Mouse (Mus musculus): ENCODE measurements around the gene Tmem131. TPM values are rescaled to one million over a fixed set of nuclear protein-coding genes. Genes with fewer than 3 reads are reported as not detected.
A peak's percentile ranks its signal among the peaks of the same experiment; 100 is the strongest.

Tmem131 gene
- polyA plus RNA-seq, 1 experiment from 2014 or later, result 19.9 TPM

DNA sequence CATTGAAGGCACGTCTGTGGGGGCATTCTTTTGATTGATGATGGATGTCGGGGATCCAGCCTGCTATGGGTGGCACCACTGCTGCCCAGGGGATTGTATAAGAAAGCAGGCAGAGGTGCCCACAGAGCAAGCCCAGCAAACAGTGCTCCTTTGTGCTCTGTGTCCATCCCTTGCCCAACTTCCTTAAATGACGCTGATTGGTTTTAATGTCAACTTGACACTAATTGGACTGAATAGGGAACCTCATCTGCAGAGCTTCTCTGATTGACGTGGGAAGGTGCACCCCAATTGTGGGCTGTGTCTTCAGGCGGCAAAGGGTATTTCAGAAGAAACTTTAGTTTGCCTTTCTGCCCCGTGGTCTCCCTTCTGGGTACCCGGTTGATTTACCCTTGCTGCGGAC, 154.1 kb downstream of the Tmem131 start:
- Histone ChIP-seq H3K4me2 (replicated peaks) (no peak overlapping the region), H3K27ac (no peak overlapping the region), H3K36me3 (peaks cover 37% of the 10 kb centered on the region), H3K4me1 (no peaks in the 10 kb centered on the region), H3K9me3 (no peaks in the 10 kb centered on the region), H3K27me3 (no peaks in the 10 kb centered on the region), H3K9ac (no peak overlapping the region), H3K4me3 (no peak overlapping the region)
- no peak for ATAC-seq (ENCODE audit: insufficient number of reproducible peaks, insufficient read depth, low FRiP score, low TSS enrichment)
- 73% methylated on average over 8 of the region's 8 CpGs for WGBS

- no peaks in the 10 kb centered on the region for H3K4me1 ChIP-seq
- no peak overlapping the region for H3K4me3 ChIP-seq
- no peak overlapping the region for H3K27ac ChIP-seq
- 92% methylated on average over 7 of the region's 7 CpGs for WGBS
- no peak overlapping the region for H3K4me2 ChIP-seq (replicated peaks)
- H3K27me3 ChIP-seq, result peaks cover 3% of the 10 kb centered on the region; the same call in 1 of the 2 replicates
- H3K9me3 ChIP-seq, result no peaks in the 10 kb centered on the region
- ATAC-seq (ENCODE audit: insufficient number of reproducible peaks, insufficient read depth, low FRiP score, low TSS enrichment), result no peak
- no peak overlapping the region for H3K9ac ChIP-seq
- H3K36me3 ChIP-seq, result peaks cover 11% of the 10 kb centered on the region; the same call in 1 of the 2 replicates
Observed at GRCm38 (mm10) chr1:36786377-36786776, 157.1 kb downstream of the Tmem131 start.

DNA sequence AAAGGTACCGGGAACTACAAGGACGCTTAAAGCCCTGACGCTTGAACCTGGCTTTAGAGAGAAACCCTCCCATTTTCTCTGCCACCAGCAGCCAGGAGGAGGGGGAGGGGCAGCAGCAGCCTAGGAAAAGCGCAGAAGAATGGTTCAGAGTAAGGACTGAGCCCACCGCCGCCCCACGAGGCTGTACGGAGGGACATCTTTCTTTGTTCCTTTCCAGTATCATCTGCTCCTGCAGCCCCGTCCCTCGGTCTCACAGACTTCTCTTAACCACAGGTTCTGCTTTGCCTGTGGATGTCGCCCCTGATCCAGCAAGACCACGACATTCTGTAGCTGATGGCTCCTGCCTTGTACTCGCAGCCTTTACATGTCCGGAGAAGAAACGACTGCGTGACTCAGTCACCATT, 158.2 kb downstream of the Tmem131 start:
- Histone ChIP-seq H3K9me3 (no peaks in the 10 kb centered on the region), H3K36me3 (0 out of 2 replicates have a peak, but pooled peaks cover 2% of the 10 kb centered on the region), H3K27ac (no peak overlapping the region), H3K9ac (peak overlapping the region; percentile 8; the same call in 1 of the 2 replicates), H3K4me2 (replicated peaks) (peak overlapping the region; percentile 77), H3K4me3 (peak overlapping the region; percentile 35), H3K27me3 (peaks cover 3% of the 10 kb centered on the region; the same call in 1 of the 2 replicates), H3K4me1 (no peaks in the 10 kb centered on the region)
- ATAC-seq (ENCODE audit: insufficient number of reproducible peaks, insufficient read depth, low FRiP score, low TSS enrichment), result no peak
- 2% methylated on average over 16 of the region's 16 CpGs for WGBS

DNA sequence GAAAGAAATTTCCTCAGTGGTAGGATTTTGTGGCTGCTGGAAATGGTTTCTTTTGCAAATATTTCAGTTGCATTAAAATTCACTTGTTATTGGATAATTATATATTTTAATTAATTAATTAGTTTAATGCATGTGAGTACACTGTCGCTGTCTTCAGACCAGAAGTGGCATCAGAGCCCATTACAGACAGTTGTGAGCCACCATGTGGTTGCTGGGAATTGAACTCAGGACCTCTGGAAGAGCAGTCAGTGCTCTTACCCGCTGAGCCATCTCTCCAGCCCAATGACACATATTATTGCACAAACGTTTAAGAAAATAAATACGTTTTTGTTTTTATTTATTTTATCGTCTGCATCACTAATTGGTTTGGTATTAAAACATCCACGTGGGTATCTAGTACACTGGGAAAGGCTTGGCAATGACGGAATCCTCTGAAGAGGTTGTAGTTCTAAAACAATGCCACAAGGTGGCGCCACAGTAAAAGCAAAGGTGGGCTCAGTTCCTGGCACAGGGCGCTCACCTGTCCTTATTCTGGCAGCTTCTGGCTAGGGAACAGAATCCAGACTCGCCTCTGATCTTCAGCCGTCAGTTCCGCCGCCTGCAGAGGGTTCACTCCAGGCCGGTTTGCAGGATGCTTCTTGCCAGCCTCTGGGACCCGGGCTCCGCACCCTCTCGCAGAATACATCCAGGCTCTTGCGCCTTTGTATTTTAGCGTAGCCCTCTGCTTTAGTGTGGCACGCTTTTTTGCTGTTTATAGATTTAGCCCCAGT, 158.9 kb downstream of the Tmem131 start:
- 3% methylated on average over 20 of the region's 20 CpGs for WGBS
- ATAC-seq (ENCODE audit: insufficient number of reproducible peaks, insufficient read depth, low FRiP score, low TSS enrichment), result peak; percentile 68
- Histone ChIP-seq H3K9ac (peak overlapping the region; percentile 8; the same call in 1 of the 2 replicates), H3K27me3 (peaks cover 3% of the 10 kb centered on the region; the same call in 1 of the 2 replicates), H3K4me2 (replicated peaks) (peak overlapping the region; percentile 77), H3K27ac (no peak overlapping the region), H3K36me3 (no peaks in the 10 kb centered on the region), H3K4me1 (no peaks in the 10 kb centered on the region), H3K4me3 (peak overlapping the region; percentile 35), H3K9me3 (no peaks in the 10 kb centered on the region)

GRCm38 (mm10) chr1:36782476-36782875, 161.0 kb downstream of the Tmem131 start:
- H3K9me3 ChIP-seq, result no peaks in the 10 kb centered on the region

DNA sequence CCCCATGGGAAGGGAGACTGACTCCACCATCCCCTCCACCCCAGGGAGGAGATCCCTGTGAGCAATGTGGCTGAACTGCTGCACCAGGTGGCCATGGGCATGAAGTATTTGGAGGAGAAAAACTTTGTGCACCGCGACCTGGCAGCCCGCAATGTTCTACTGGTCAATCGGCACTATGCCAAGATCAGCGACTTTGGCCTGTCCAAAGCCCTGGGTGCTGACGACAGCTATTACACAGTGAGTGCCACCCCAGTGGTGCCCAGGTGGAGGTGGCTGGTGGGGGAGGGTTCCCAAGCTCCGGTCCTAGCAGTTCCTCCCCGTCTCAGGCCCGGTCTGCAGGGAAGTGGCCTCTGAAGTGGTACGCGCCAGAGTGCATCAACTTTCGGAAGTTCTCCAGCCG, 162.7 kb downstream of the Tmem131 start:
- Histone ChIP-seq H3K27me3 (peaks cover 3% of the 10 kb centered on the region; the same call in 1 of the 2 replicates), H3K9me3 (no peaks in the 10 kb centered on the region)
- WGBS, result 92% methylated on average over 13 of the region's 13 CpGs

More at GRCm38 (mm10) chr1:36782476-36782875, 161.0 kb downstream of the Tmem131 start:
- Histone ChIP-seq H3K36me3 (no peaks in the 10 kb centered on the region), H3K9ac (no peak overlapping the region), H3K27me3 (peaks cover 3% of the 10 kb centered on the region; the same call in 1 of the 2 replicates), H3K4me3 (no peak overlapping the region), H3K4me1 (no peaks in the 10 kb centered on the region), H3K4me2 (replicated peaks) (no peak overlapping the region), H3K27ac (no peak overlapping the region)
- 81% methylated on average over 11 of the region's 11 CpGs for WGBS
- ATAC-seq (ENCODE audit: insufficient number of reproducible peaks, insufficient read depth, low FRiP score, low TSS enrichment), result no peak

GRCm38 (mm10) chr1:36772198-36772934, 171.1 kb downstream of the Tmem131 start:
- H3K9me3 ChIP-seq, result no peaks in the 10 kb centered on the region
- peaks cover 15% of the 10 kb centered on the region for H3K27me3 ChIP-seq
- no peaks in the 10 kb centered on the region for H3K36me3 ChIP-seq
- peaks cover 6% of the 10 kb centered on the region; the same call in 1 of the 2 replicates for H3K4me1 ChIP-seq
- no peak for ATAC-seq (ENCODE audit: insufficient number of reproducible peaks, insufficient read depth, low FRiP score, low TSS enrichment)
- no peak overlapping the region for H3K4me2 ChIP-seq (replicated peaks)
- no peak overlapping the region for H3K4me3 ChIP-seq
- no peak overlapping the region for H3K27ac ChIP-seq
- H3K9ac ChIP-seq, result no peak overlapping the region
- 83% methylated on average over 9 of the region's 9 CpGs for WGBS

More for the DNA sequence above, 162.7 kb downstream of the Tmem131 start:
- no peak overlapping the region for H3K4me3 ChIP-seq
- no peak for ATAC-seq (ENCODE audit: insufficient number of reproducible peaks, insufficient read depth, low FRiP score, low TSS enrichment)
- H3K4me2 ChIP-seq (replicated peaks), result no peak overlapping the region
- H3K4me1 ChIP-seq, result no peaks in the 10 kb centered on the region
- H3K36me3 ChIP-seq, result no peaks in the 10 kb centered on the region
- no peak overlapping the region for H3K27ac ChIP-seq
- no peak overlapping the region for H3K9ac ChIP-seq

DNA sequence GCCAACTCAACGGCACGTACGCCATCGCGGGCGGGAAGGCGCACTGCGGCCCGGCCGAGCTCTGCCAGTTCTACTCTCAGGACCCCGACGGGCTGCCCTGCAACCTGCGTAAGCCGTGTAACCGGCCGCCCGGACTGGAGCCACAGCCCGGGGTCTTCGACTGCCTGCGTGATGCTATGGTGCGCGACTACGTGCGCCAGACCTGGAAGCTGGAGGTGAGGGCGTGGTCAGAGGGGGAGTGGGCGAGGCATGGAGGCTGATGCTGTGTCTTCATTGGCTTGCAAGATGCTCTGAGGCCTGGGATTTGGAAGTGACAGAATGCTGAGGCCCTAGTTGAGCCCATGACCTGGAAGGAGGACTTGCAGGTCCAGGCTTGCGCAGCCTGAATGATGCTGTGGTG, 172.5 kb downstream of the Tmem131 start:
- Histone ChIP-seq H3K27me3 (peaks cover 15% of the 10 kb centered on the region), H3K36me3 (no peaks in the 10 kb centered on the region), H3K4me3 (peak overlapping the region; percentile 30), H3K27ac (no peak overlapping the region), H3K4me1 (peaks cover 11% of the 10 kb centered on the region; the same call in 1 of the 2 replicates), H3K9ac (peak overlapping the region; percentile 12; the same call in 1 of the 2 replicates), H3K4me2 (replicated peaks) (peak overlapping the region; percentile 49), H3K9me3 (no peaks in the 10 kb centered on the region)
- no peak for ATAC-seq (ENCODE audit: insufficient number of reproducible peaks, insufficient read depth, low FRiP score, low TSS enrichment)
- WGBS, result 19% methylated on average over 27 of the region's 27 CpGs

GRCm38 (mm10) chr1:36769951-36770350, 173.5 kb downstream of the Tmem131 start:
- H3K27me3 ChIP-seq, result peaks cover 15% of the 10 kb centered on the region
- WGBS, result 92% methylated on average over 1 of the region's 1 CpGs

GRCm38 (mm10) chr1:36768786-36769185, 174.7 kb downstream of the Tmem131 start:
- no peak overlapping the region for H3K4me3 ChIP-seq
- no peak overlapping the region for H3K9ac ChIP-seq
- peaks cover 15% of the 10 kb centered on the region for H3K27me3 ChIP-seq
- ATAC-seq (ENCODE audit: insufficient number of reproducible peaks, insufficient read depth, low FRiP score, low TSS enrichment), result no peak
- peaks cover 11% of the 10 kb centered on the region; the same call in 1 of the 2 replicates for H3K4me1 ChIP-seq
- H3K36me3 ChIP-seq, result no peaks in the 10 kb centered on the region
- no peaks in the 10 kb centered on the region for H3K9me3 ChIP-seq
- H3K4me2 ChIP-seq (replicated peaks), result no peak overlapping the region
- WGBS, result 63% methylated on average over 5 of the region's 5 CpGs
- H3K27ac ChIP-seq, result no peak overlapping the region

More at GRCm38 (mm10) chr1:36769951-36770350, 173.5 kb downstream of the Tmem131 start:
- H3K4me2 ChIP-seq (replicated peaks), result no peak overlapping the region
- H3K36me3 ChIP-seq, result no peaks in the 10 kb centered on the region
- peaks cover 11% of the 10 kb centered on the region; the same call in 1 of the 2 replicates for H3K4me1 ChIP-seq
- H3K4me3 ChIP-seq, result no peak overlapping the region
- no peak overlapping the region for H3K27ac ChIP-seq
- no peaks in the 10 kb centered on the region for H3K9me3 ChIP-seq
- H3K9ac ChIP-seq, result no peak overlapping the region
- no peak for ATAC-seq (ENCODE audit: insufficient number of reproducible peaks, insufficient read depth, low FRiP score, low TSS enrichment)

DNA sequence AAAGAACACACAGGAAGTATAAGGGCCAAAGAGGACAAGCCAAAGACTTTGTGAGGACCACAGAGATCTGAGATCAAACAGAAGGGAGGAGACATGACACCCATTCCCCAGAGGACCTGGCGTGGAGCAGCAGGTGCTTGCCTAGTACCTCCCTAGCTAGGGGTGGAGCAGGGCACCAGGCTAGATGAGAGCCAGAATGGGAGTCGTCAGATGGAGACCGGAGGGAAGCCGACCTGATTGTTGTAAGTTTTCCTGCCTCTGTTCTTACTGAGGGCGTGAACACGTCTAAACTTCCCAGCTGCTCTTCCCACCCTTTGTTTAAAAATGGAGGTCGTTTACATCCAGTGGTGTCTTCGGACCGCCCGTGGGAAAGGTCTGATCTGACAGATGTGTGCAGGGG, 176.1 kb downstream of the Tmem131 start:
- H3K4me1 ChIP-seq, result peaks cover 11% of the 10 kb centered on the region; the same call in 1 of the 2 replicates
- H3K27me3 ChIP-seq, result peaks cover 15% of the 10 kb centered on the region
- H3K36me3 ChIP-seq, result no peaks in the 10 kb centered on the region
- ATAC-seq (ENCODE audit: insufficient number of reproducible peaks, insufficient read depth, low FRiP score, low TSS enrichment), result no peak
- no peaks in the 10 kb centered on the region for H3K9me3 ChIP-seq
- 60% methylated on average over 10 of the region's 10 CpGs for WGBS
- H3K4me2 ChIP-seq (replicated peaks), result no peak overlapping the region
- no peak overlapping the region for H3K4me3 ChIP-seq
- H3K27ac ChIP-seq, result no peak overlapping the region
- H3K9ac ChIP-seq, result no peak overlapping the region

All from embryonic facial prominence, embryonic 12.5 days (tissue).